Comparison of ENCODE assay signal across 8 mouse cellular contexts in genomic region chr1:136394506-136394905, GRCm38 (mm10). TPM values are rescaled to one million over a fixed set of nuclear protein-coding genes. Genes with fewer than 3 reads are reported as not detected.
A peak's percentile ranks its signal among the peaks of the same experiment; 100 is the strongest.
DNase-seq lines count a peak whose midpoint lies in the region; ATAC-seq lines count a peak whose summit lies in the region.

No protein-coding gene starts in this region.

- no peaks in the 10 kb centered on the region for H3K27me3 ChIP-seq in embryonic facial prominence, embryonic 13.5 days
- no peaks in the 10 kb centered on the region for H3K27me3 ChIP-seq in heart, embryonic 13.5 days (replicated peaks)
- H3K27me3 ChIP-seq in midbrain, embryonic 16.5 days (ENCODE audit: control insufficient read depth, insufficient read depth, low read depth, low read length) = no peaks in the 10 kb centered on the region

- no peaks in the 10 kb centered on the region for H3K4me1 ChIP-seq in embryonic facial prominence, embryonic 13.5 days
- peaks cover 4% of the 10 kb centered on the region for H3K4me1 ChIP-seq in heart, embryonic 13.5 days
- H3K4me1 ChIP-seq in midbrain, embryonic 16.5 days (ENCODE audit: control insufficient read depth, insufficient read depth, low read length) = no peaks in the 10 kb centered on the region

- ATAC-seq in embryonic facial prominence, embryonic 13.5 days (ENCODE audit: insufficient number of reproducible peaks, insufficient read depth, low FRiP score, low TSS enrichment, low read depth) = no peak
- no peak for ATAC-seq in heart, embryonic 13.5 days (ENCODE audit: extremely low read depth, insufficient number of reproducible peaks, low FRiP score, low TSS enrichment)
- ATAC-seq in midbrain, embryonic 16.5 days = no peak

- no peak overlapping the region for H3K9ac ChIP-seq in embryonic facial prominence, embryonic 13.5 days
- no peak overlapping the region for H3K9ac ChIP-seq in heart, embryonic 13.5 days
- no peak overlapping the region for H3K9ac ChIP-seq in midbrain, embryonic 16.5 days (ENCODE audit: low read depth, low read length)

- H3K9me3 ChIP-seq in embryonic facial prominence, embryonic 13.5 days = no peaks in the 10 kb centered on the region
- H3K9me3 ChIP-seq in heart, embryonic 13.5 days = no peaks in the 10 kb centered on the region
- no peaks in the 10 kb centered on the region for H3K9me3 ChIP-seq in midbrain, embryonic 16.5 days (replicated peaks; ENCODE audit: control insufficient read depth, low read length, poor library complexity, severe bottlenecking)

- H3K27ac ChIP-seq in embryonic facial prominence, embryonic 13.5 days = no peak overlapping the region
- H3K27ac ChIP-seq in heart, embryonic 13.5 days (replicated peaks) = no peak overlapping the region
- H3K27ac ChIP-seq in midbrain, embryonic 16.5 days (ENCODE audit: low read length) = no peak overlapping the region

- no peaks in the 10 kb centered on the region for H3K36me3 ChIP-seq in embryonic facial prominence, embryonic 13.5 days
- H3K36me3 ChIP-seq in heart, embryonic 13.5 days = no peaks in the 10 kb centered on the region
- no peaks in the 10 kb centered on the region for H3K36me3 ChIP-seq in midbrain, embryonic 16.5 days (ENCODE audit: control insufficient read depth, insufficient read depth, low read length)

- 41% methylated on average over 10 of the region's 10 CpGs for WGBS in embryonic facial prominence, embryonic 13.5 days
- 33% methylated on average over 10 of the region's 10 CpGs for WGBS in heart, embryonic 13.5 days
- WGBS in midbrain, embryonic 16.5 days = 33% methylated on average over 10 of the region's 10 CpGs

- DNase-seq in layer of hippocampus, postnatal 36 days = peak; percentile 23 to 32
- DNase-seq in layer of hippocampus, adult 8-10 months (ENCODE audit: low spot score in 2 of 2) = no peak
- peak; percentile 41 to 53 for DNase-seq in kidney, postnatal 4 days
- DNase-seq in ovary, postnatal 36 days (ENCODE audit: low spot score) = no peak
- no peak for DNase-seq in natural killer cell, adult 2 months (ENCODE audit: low spot score in 2 of 2)

- peak overlapping the region; percentile 33 for H3K4me2 ChIP-seq in embryonic facial prominence, embryonic 13.5 days
- H3K4me2 ChIP-seq in heart, embryonic 13.5 days = peak overlapping the region; percentile 51
- peak overlapping the region; percentile 35 for H3K4me2 ChIP-seq in midbrain, embryonic 16.5 days (ENCODE audit: low read length)

- H3K4me3 ChIP-seq in embryonic facial prominence, embryonic 13.5 days = no peak overlapping the region; the same call in 1 of the 2 replicates
- peak overlapping the region; percentile 12 for H3K4me3 ChIP-seq in heart, embryonic 13.5 days
- no peak overlapping the region for H3K4me3 ChIP-seq in midbrain, embryonic 16.5 days (ENCODE audit: low read depth, low read length)

RNA-seq across cellular contexts. Expression of gene Ddx59, which starts 20.6 kb away (rescaled TPM):
- total RNA-seq in layer of hippocampus, postnatal 36 days (2021) = 1 to 10 TPM; 7.5 to 8.3 TPM
- 10 to 100 TPM in 3 of 4 experiments, 1 to 10 TPM in 1; 9.6 to 11.8 (median 11.1) TPM for total RNA-seq in layer of hippocampus, adult 8-10 months (2022)
- 20.2 and 21.9 TPM in 2 replicates for polyA plus RNA-seq in embryonic facial prominence, embryonic 13.5 days (2015; fragmentation: Nextera tagmentation; extraction: Ambion mirVana)
- 12.0 and 13.0 TPM in 2 replicates for polyA plus RNA-seq in heart, embryonic 13.5 days (2015; fragmentation: Nextera tagmentation; extraction: Ambion mirVana)
- polyA plus RNA-seq in midbrain, embryonic 16.5 days (2015; fragmentation: Nextera tagmentation; extraction: Ambion mirVana) = 14.5 and 16.0 TPM in 2 replicates

RNA-seq across cellular contexts. Expression of gene Camsap2, which starts 48.6 kb away (rescaled TPM):
- 100 to 1,000 TPM; 136 to 142 TPM for total RNA-seq in layer of hippocampus, postnatal 36 days (2021)
- 100 to 1,000 TPM; 123 to 147 (median 134) TPM for total RNA-seq in layer of hippocampus, adult 8-10 months (2022)
- 12.3 and 13.9 TPM in 2 replicates for polyA plus RNA-seq in embryonic facial prominence, embryonic 13.5 days (2015; fragmentation: Nextera tagmentation; extraction: Ambion mirVana)
- polyA plus RNA-seq in heart, embryonic 13.5 days (2015; fragmentation: Nextera tagmentation; extraction: Ambion mirVana) = 5.9 and 6.1 TPM in 2 replicates
- 27.2 and 32.3 TPM in 2 replicates for polyA plus RNA-seq in midbrain, embryonic 16.5 days (2015; fragmentation: Nextera tagmentation; extraction: Ambion mirVana)

Comparison
In these comparisons a context has a peak if more than half of its experiments do, and no peak if none do; other contexts are left out.
1. DNase-seq: peak in layer of hippocampus, postnatal 36 days (2 of 2) and kidney, postnatal 4 days (2 of 2); none in layer of hippocampus, adult 8-10 months (0 of 2), ovary, postnatal 36 days (single experiment) and natural killer cell, adult 2 months (0 of 2).
2. Peak in every context shown above with its lines, with median percentiles within 50 percentile points of each other: H3K4me2 ChIP-seq.